Mouse (Mus musculus) CH12.LX (cell line): ENCODE results near the gene Clca3b. TPM values are rescaled to one million over a fixed set of nuclear protein-coding genes. Genes with fewer than 3 reads are reported as not detected.
A peak's percentile ranks its signal among the peaks of the same experiment; 100 is the strongest.

Experiments
- DNase-seq: peaks from one replicate; pipeline ENCODE4 v3.0.0-alpha.2; 2013; ENCODE audit errors: extremely low read depth
- H3K27ac ChIP-seq: 2 replicates; pipeline ENCODE4 v1.5.1; 2012; ENCODE audit warnings: low read depth, mild to moderate bottlenecking, control low read depth, moderate library complexity; ENCODE audit not compliant: insufficient read depth
- H3K27me3 ChIP-seq: replicated peaks from 2 replicates; pipeline ENCODE3; 2012; ENCODE audit warnings: inconsistent platforms
- H3K36me3 ChIP-seq, 2 experiments: replicated peaks in 1 of 2; 2 replicates each; pipeline versions ENCODE3 to v1.6.1; 2012; ENCODE audit warnings: inconsistent platforms in 1 of 2, low read length in 1 of 2, mild to moderate bottlenecking in 1 of 2, mixed read lengths in 1 of 2, moderate library complexity in 1 of 2; ENCODE audit not compliant: control insufficient read depth in 1 of 2, insufficient read depth in 1 of 2
- H3K4me1 ChIP-seq, 2 experiments: 2 replicates each; pipeline ENCODE4 v1.6.1; 2012; ENCODE audit warnings: inconsistent platforms in 1 of 2, moderate library complexity in 1 of 2; ENCODE audit not compliant: insufficient read depth in 2 of 2, control insufficient read depth in 1 of 2
- H3K4me2 ChIP-seq: 2 replicates; pipeline ENCODE4 v1.6.1; 2012; ENCODE audit warnings: low read depth, mild to moderate bottlenecking, control low read depth; ENCODE audit not compliant: poor library complexity, insufficient read depth, severe bottlenecking
- H3K4me3 ChIP-seq, 3 experiments: fragments of 150-350 bp in 1 of 3; sonication (generic) in 1 of 3; replicated peaks in 1 of 3; 2 replicates each; pipeline versions ENCODE3 to v1.5.1; 2011 to 2012; ENCODE audit warnings: low read depth in 2 of 3, low read length in 2 of 3, mild to moderate bottlenecking in 2 of 3, moderate library complexity in 2 of 3, control low read depth in 1 of 3, improper control_type of control experiment in 1 of 3, inconsistent platforms in 1 of 3, mixed read lengths in 1 of 3; ENCODE audit not compliant: poor library complexity in 1 of 3
- H3K79me2 ChIP-seq: replicated peaks from 2 replicates; pipeline ENCODE4 v1.6.1; 2012; ENCODE audit warnings: mild to moderate bottlenecking, moderate library complexity; ENCODE audit not compliant: control insufficient read depth, poor library complexity, insufficient read depth, severe bottlenecking; ENCODE audit errors: extremely low read depth
- H3K9ac ChIP-seq: 2 replicates; pipeline ENCODE4 v1.6.1; 2012; ENCODE audit warnings: low read depth, mild to moderate bottlenecking, control low read depth, moderate library complexity; ENCODE audit not compliant: insufficient read depth
- H3K9me3 ChIP-seq: replicated peaks from 2 replicates; pipeline ENCODE3; 2012; ENCODE audit warnings: low read length, inconsistent platforms, mixed read lengths
- BHLHE40 ChIP-seq: IDR thresholded peaks from 2 replicates; pipeline ENCODE4 v1.6.1; 2011; ENCODE audit warnings: mild to moderate bottlenecking, low read depth, low read length, improper control_type of control experiment
- CHD1 ChIP-seq: IDR thresholded peaks from 2 replicates; pipeline ENCODE4 v1.6.1; 2012; ENCODE audit warnings: low read depth, low read length, improper control_type of control experiment, inconsistent platforms
- CTCF ChIP-seq, 2 experiments: IDR thresholded peaks in 1 of 2; conservative IDR thresholded peaks in 1 of 2; 2 replicates each; pipeline ENCODE4 v1.5.1; 2011 to 2012; ENCODE audit warnings: low read depth in 2 of 2, low read length in 2 of 2, improper control_type of control experiment in 1 of 2, inconsistent platforms in 1 of 2, mild to moderate bottlenecking in 1 of 2, moderate library complexity in 1 of 2
- ELF1 ChIP-seq: IDR thresholded peaks from 2 replicates; pipeline ENCODE4 v1.6.1; 2014; ENCODE audit warnings: low read depth, mild to moderate bottlenecking, inconsistent platforms, low read length, improper control_type of control experiment
- EP300 ChIP-seq: IDR thresholded peaks from 2 replicates; pipeline ENCODE4 v1.6.1; 2011; ENCODE audit warnings: low read length, improper control_type of control experiment
- IRF4 ChIP-seq: IDR thresholded peaks from 2 replicates; pipeline ENCODE4 v1.6.1; 2014; ENCODE audit warnings: low read depth, mild to moderate bottlenecking, inconsistent platforms, low read length, improper control_type of control experiment
- MAX ChIP-seq: IDR thresholded peaks from 2 replicates; pipeline ENCODE4 v1.6.1; 2011; ENCODE audit warnings: low read length, improper control_type of control experiment
- MXI1 ChIP-seq: IDR thresholded peaks from 2 replicates; pipeline ENCODE4 v1.6.1; 2011; ENCODE audit warnings: mild to moderate bottlenecking, low read depth, low read length, improper control_type of control experiment
- MYC ChIP-seq: IDR thresholded peaks from 2 replicates; pipeline ENCODE4 v1.6.1; 2011; ENCODE audit warnings: low read depth, mild to moderate bottlenecking, improper control_type of control experiment, low read length
- NELFE ChIP-seq: IDR thresholded peaks from 2 replicates; pipeline ENCODE4 v1.6.1; 2011; ENCODE audit warnings: low read depth, low read length, improper control_type of control experiment
- NRF1 ChIP-seq: IDR thresholded peaks from 2 replicates; pipeline ENCODE4 v1.6.1; 2014; ENCODE audit warnings: low read depth, mild to moderate bottlenecking, inconsistent platforms, low read length, improper control_type of control experiment, moderate library complexity
- RAD21 ChIP-seq: IDR thresholded peaks from 2 replicates; pipeline ENCODE4 v1.6.1; 2011; ENCODE audit warnings: low read depth, mild to moderate bottlenecking, low read length, improper control_type of control experiment, moderate library complexity
- SIN3A ChIP-seq: IDR thresholded peaks from 2 replicates; pipeline ENCODE4 v1.6.1; 2012; ENCODE audit warnings: low read length, improper control_type of control experiment, inconsistent platforms
- SMC3 ChIP-seq: IDR thresholded peaks from 2 replicates; pipeline ENCODE4 v1.6.1; 2011; ENCODE audit warnings: low read depth, low read length, improper control_type of control experiment
- UBTF ChIP-seq: IDR thresholded peaks from 2 replicates; pipeline ENCODE4 v1.6.1; 2012; ENCODE audit warnings: low read depth, mild to moderate bottlenecking, inconsistent platforms, low read length, improper control_type of control experiment, moderate library complexity
- USF1 ChIP-seq: IDR thresholded peaks from 2 replicates; pipeline ENCODE4 v1.6.1; 2014; ENCODE audit warnings: low read depth, mild to moderate bottlenecking, inconsistent platforms, low read length, improper control_type of control experiment
- ZC3H11A ChIP-seq: IDR thresholded peaks from 2 replicates; pipeline ENCODE4 v1.6.1; 2012; ENCODE audit warnings: low read depth, mild to moderate bottlenecking, inconsistent platforms, low read length, improper control_type of control experiment
- ZKSCAN1 ChIP-seq: IDR thresholded peaks from 2 replicates; pipeline ENCODE4 v1.6.1; 2012; ENCODE audit warnings: low read depth, inconsistent platforms, low read length, improper control_type of control experiment, borderline replicate concordance
- ZNF384 ChIP-seq: IDR thresholded peaks from 2 replicates; pipeline ENCODE4 v1.6.1; 2012; ENCODE audit warnings: low read depth, low read length, improper control_type of control experiment, inconsistent platforms
- dilution Hi-C: fragments of 300-500 bp; cut with MboI; formaldehyde crosslinking; loops from 2 replicates; pipeline ENCODE4 v1.14.3; 2020; ENCODE audit warnings: low sequenced_read_pairs; ENCODE audit not compliant: extremely low pct_unique_long_range_greater_than_20kb, extremely low pct_ligation_motif_present
- in situ Hi-C: fragments of 300-500 bp; cut with MboI; formaldehyde crosslinking; loops from 3 replicates; pipeline ENCODE4 v1.14.3; 2019; ENCODE audit warnings: low sequenced_read_pairs, low pct_ligation_motif_present, low pct_unique_long_range_greater_than_20kb, mixed read lengths
- polyA plus RNA-seq: library from polyadenylated mRNA; unstranded; fragments of >175 nt; gene quantifications from 2 replicates; pipeline ENCODE4 v1.2.1, GENCODE M21; 2012; ENCODE audit warnings: low read depth; ENCODE audit not compliant: insufficient read length
- total RNA-seq, 2 experiments: library from RNA; depleted of rRNA; stranded (reverse); fragments of 300-350 nt in 1 of 2; fragments of >200 nt in 1 of 2; gene quantifications; 2 replicates each; pipeline ENCODE4 v1.2.3; 2012 to 2014

The Clca3b gene
- total and polyA plus RNA-seq, 3 experiments, result not detected

GRCm38 (mm10) chr3:144849584-144849983 is 427 bp upstream of the Clca3b start:
- no peak overlapping the region for H3K4me2 ChIP-seq
- in situ Hi-C loops, result no loop called here
- no peak for TF ChIP-seq IRF4
- no peak for TF ChIP-seq MAX
- no peak for TF ChIP-seq EP300
- no peak for TF ChIP-seq MYC
- no peak for TF ChIP-seq UBTF
- TF ChIP-seq, all 38 proteins: peak for 0
- no peaks in the 10 kb centered on the region for H3K9me3 ChIP-seq
- no peaks in the 10 kb centered on the region for H3K4me1 ChIP-seq
- dilution Hi-C loops, result no loop called here
- no peak for DNase-seq
- no peak overlapping the region for H3K27ac ChIP-seq
- H3K79me2 ChIP-seq, result no peaks in the 10 kb centered on the region
- H3K36me3 ChIP-seq, result no peaks in the 10 kb centered on the region
- no peaks in the 10 kb centered on the region for H3K27me3 ChIP-seq
- H3K4me3 ChIP-seq, result no peak overlapping the region
- no peak overlapping the region for H3K9ac ChIP-seq

DNA sequence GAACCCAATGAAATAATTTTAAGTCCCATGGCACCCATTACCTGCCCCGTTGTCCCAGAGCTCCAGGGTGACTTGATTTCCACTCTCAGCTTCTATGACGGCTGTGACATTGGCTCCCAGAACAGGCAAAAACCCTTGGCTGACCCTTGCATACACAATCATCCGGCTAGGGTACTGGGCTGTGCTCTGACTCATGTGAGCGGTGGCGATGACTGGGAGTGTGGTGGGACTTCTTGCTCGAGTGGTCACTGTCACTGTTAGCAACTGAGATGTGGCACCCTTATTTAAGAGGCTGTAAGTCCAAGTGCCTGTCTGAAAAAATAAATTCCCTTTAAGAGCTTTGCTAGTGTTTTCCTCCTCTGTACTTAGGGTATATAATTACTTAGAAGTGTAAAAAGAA is 21.9 kb downstream of the Clca3b start:
- Histone ChIP-seq H3K36me3 (no peaks in the 10 kb centered on the region), H3K4me3 (no peak overlapping the region), H3K4me2 (no peak overlapping the region), H3K27me3 (no peaks in the 10 kb centered on the region), H3K4me1 (0 out of 4 replicates have a peak, but pooled peaks cover 0 to 5% of the 10 kb centered on the region in 2 experiments), H3K9me3 (no peaks in the 10 kb centered on the region), H3K27ac (no peak overlapping the region), H3K9ac (no peak overlapping the region), H3K79me2 (no peaks in the 10 kb centered on the region)
- TF ChIP-seq CTCF (conservative IDR thresholded peaks at IDR 0.05 in 1 of 2, IDR thresholded peaks at IDR 0.05 in 1 of 2; ENCODE audit: low read depth in 2 of 2, low read length in 2 of 2) (no peak), IRF4 (no peak), ZNF384 (no peak), MXI1 (no peak), ZKSCAN1 (no peak), CHD1 (no peak), BHLHE40 (no peak), USF1 (no peak), NRF1 (no peak)
- in situ Hi-C loops (loop anchor here (10.0 kb wide), 2 partner anchors 178 to 298 kb away; no protein-coding TSS in a partner anchor), dilution Hi-C loops (no loop called here)
- no peak for DNase-seq

DNA sequence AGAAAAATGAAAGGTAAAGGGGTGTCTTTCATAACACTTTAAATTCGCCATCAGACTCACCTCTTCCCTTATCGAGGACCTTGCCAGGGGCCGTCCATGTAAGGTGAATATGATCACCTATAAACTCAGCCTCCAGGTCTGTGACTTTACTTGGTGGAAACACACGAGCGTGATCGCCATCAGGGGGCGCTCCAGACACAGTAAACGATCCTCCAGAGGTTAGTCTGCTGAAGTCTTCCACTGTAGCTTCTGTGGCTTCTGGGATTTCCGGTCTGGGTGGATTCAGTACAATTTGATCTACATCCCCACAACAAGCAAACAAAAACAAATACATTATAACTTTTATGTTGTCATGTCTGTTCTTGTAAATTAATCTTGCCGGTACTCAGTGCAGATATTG is 24.0 kb downstream of the Clca3b start:
- H3K4me1 ChIP-seq, result 0 out of 4 replicates have a peak, but pooled peaks cover 0 to 5% of the 10 kb centered on the region in 2 experiments
- H3K36me3 ChIP-seq, result no peaks in the 10 kb centered on the region
- dilution Hi-C loops (no loop called here), in situ Hi-C loops (loop anchor here (10.0 kb wide), 2 partner anchors 180 to 300 kb away; no protein-coding TSS in a partner anchor)
- TF ChIP-seq NELFE (no peak; the same call in 1 of the 2 replicates), ELF1 (peak; percentile 68), SIN3A (no peak), ZC3H11A (peak; percentile 75), RAD21 (peak; percentile 95), EP300 (no peak), SMC3 (peak; percentile 96), CTCF (conservative IDR thresholded peaks at IDR 0.05 in 1 of 2, IDR thresholded peaks at IDR 0.05 in 1 of 2; ENCODE audit: low read depth in 2 of 2, low read length in 2 of 2) (peak; percentile 90 to 98)
- no peak overlapping the region for H3K27ac ChIP-seq
- no peak overlapping the region for H3K4me3 ChIP-seq
- no peaks in the 10 kb centered on the region for H3K27me3 ChIP-seq
- no peaks in the 10 kb centered on the region for H3K9me3 ChIP-seq
- H3K4me2 ChIP-seq, result peak overlapping the region; percentile 65
- DNase-seq, result peak; percentile 95
- no peak overlapping the region for H3K9ac ChIP-seq
- no peaks in the 10 kb centered on the region for H3K79me2 ChIP-seq
